8 mouse cellular contexts compared by ENCODE assay signal in genomic region chr2:22338269-22338857, GRCm38 (mm10).
DNase-seq lines count a peak whose midpoint lies in the region; ATAC-seq lines count a peak whose summit lies in the region.

No protein-coding gene starts in this region.

- peaks cover 3% of the 10 kb centered on the region; the same call in 1 of the 2 replicates for H3K4me1 ChIP-seq in lung, embryonic 16.5 days (replicated peaks; ENCODE audit: control insufficient read depth, insufficient read depth, low read length)

- no peaks in the 10 kb centered on the region for H3K9me3 ChIP-seq in lung, embryonic 16.5 days (ENCODE audit: control insufficient read depth, low read length)

- peak overlapping the region; percentile 44 for H3K4me3 ChIP-seq in lung, embryonic 16.5 days (ENCODE audit: low read length)

- DNase-seq in lung, postnatal 36 days, result no peak
- DNase-seq in cerebellum, postnatal 36 days, result peak; percentile 4 to 8
- peak; percentile 8 to 9 for DNase-seq in heart, adult 18-20 months
- peak; percentile 14 for DNase-seq in kidney, adult 18-20 months
- peak; percentile 36 for DNase-seq in mesoderm, embryonic 11.5 days (ENCODE audit: low read depth, low spot score)
- DNase-seq in yolk sac, embryonic 10.5 days (ENCODE audit: low spot score), result peak; percentile 1

- peak overlapping the region; percentile 50; the same call in 1 of the 2 replicates for H3K9ac ChIP-seq in lung, embryonic 16.5 days (ENCODE audit: low read length)

- no peak overlapping the region for H3K27ac ChIP-seq in lung, embryonic 16.5 days (ENCODE audit: low read length)

- H3K4me2 ChIP-seq in lung, embryonic 16.5 days (ENCODE audit: low read depth, low read length), result peak overlapping the region; percentile 71

- ATAC-seq in lung, embryonic 16.5 days (ENCODE audit: low read depth), result peak; percentile 92
- ATAC-seq in activated CD4-positive, CD25-positive, alpha-beta regulatory T cell, adult 4 months, result no peak

- WGBS in lung, embryonic 16.5 days, result 1% methylated on average over 14 of the region's 32 CpGs

- no peaks in the 10 kb centered on the region for H3K27me3 ChIP-seq in lung, embryonic 16.5 days (ENCODE audit: control insufficient read depth, insufficient read depth, low read depth, low read length)

- H3K36me3 ChIP-seq in lung, embryonic 16.5 days (ENCODE audit: control insufficient read depth, insufficient read depth, low read length), result no peaks in the 10 kb centered on the region
